Mouse (Mus musculus) adrenal gland, adult 2 months (tissue): ENCODE measurements around the gene Crtac1. TPM values are rescaled to one million over a fixed set of nuclear protein-coding genes. Genes with fewer than 3 reads are reported as not detected.
A peak's percentile ranks its signal among the peaks of the same experiment; 100 is the strongest.

Experiments used
- DNase-seq: peaks from one replicate; pipeline ENCODE4 v3.0.0; 2021
- polyA plus RNA-seq: library from polyadenylated mRNA; depleted of rRNA; stranded (reverse); fragments of >200 nt; gene quantifications from 2 replicates; pipeline ENCODE4 v1.2.3, GENCODE M21; 2012
- total RNA-seq, 2 experiments: library from RNA; stranded (reverse); gene quantifications; 2 replicates each; pipeline ENCODE4 v1.2.3; 2021

Crtac1 gene
- total and polyA plus RNA-seq, 3 experiments = 0.23 to 0.73 (median 0.43) TPM

DNA sequence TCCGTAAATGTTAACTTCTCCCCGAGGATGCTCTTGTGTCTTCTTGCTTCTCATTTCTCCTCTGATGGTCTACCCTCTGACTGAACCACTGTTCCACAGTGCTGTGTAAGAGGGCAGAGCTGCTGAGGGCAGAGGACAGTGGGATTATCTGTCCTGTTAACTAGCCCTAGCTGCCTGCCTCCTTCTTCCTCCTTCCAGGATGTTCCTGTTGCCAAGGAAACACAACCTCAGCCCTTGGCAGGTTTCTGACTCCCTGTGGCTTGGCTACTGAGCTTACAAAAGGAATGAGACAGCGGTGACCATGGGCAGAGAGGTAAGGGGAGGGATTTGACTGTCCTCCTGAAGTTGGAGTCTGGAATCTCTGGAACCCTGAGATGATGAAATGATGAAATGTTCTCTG, 152.0 kb downstream of the Crtac1 start:
- no peak for DNase-seq

DNA sequence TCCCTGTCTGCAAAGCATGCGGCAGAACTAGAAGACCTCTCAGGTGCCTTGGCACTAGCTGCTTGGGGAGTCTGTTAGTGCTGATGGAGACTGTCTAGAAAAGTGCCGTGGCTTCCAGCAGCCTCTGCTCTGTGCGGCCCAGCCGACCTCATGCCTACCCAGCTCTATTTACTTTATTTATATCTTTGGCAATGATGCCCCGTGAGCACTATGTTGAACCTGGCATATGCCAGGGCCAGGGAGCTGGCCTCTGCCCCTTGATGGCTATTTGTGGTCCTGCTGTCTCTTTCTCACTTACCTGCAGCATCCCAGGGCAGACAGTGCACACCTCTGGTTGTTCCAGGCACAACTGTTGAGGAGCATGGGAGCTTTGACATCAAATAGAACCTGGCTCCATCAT, 153.1 kb downstream of the Crtac1 start:
- DNase-seq = no peak

DNA sequence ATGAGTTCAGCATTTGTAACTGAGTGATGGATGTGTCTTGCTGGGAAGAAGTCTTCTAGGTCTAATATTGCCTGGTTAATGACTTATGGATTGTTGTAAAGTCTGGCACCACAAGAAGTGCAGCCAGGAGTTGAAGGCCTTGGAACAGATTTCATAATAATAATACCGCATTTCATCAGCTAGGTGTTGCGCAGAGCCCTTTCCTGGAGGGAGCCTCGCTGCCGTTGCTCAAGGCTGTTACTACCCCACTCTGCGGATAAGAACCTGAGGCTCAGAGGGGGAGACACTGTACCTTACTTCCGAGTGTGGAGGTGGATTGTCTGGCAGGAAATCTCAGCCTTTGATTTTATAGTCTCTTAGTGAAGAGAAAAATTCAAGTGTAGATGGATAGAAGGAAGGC, 154.3 kb downstream of the Crtac1 start:
- no peak for DNase-seq

DNA sequence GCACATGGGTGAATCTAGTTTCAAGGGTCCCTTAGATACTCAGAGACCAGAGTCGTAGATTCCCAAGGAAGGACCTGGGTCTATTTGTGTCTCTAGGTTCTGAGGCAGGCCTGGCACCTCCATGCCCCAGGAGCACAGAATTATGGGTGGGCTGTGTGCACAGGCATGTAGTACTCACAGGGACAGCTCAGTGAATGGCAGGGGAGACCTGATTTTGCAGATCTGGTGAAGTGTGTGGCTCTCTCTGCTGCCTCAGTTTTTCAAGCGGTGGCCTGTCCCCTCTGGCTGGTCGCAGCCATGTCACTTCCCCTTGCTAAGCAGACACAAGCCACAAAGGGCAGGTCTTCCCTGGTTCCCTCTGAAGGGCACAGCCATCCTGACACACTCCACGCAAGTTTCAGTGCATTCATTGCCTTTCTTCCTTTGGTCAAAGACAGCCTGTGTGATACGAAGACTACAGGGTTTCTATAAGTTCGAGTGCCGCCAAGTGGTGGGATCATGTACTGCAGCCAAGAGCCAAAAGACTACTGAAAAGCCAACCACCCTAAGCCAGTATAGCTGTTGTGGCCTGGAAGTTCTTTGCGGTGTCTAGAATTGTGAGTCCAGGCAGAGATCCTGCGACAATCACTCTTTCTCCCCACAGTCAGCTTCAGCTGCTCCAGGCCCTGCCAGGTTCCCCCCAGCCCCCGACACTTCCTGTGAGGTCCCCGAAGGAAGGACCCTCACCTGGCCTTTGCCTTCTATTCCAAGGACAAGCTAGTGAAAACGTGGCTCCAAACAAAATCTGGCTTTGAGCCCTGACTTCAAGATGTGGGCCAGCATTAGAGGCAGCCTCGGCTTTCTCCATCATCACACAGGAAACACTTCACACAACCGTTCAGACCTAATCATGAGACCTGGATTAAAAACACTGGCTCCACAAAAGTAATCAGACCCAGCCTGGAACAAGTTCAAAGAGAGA, 159.3 kb downstream of the Crtac1 start:
- DNase-seq = peak; percentile 74

DNA sequence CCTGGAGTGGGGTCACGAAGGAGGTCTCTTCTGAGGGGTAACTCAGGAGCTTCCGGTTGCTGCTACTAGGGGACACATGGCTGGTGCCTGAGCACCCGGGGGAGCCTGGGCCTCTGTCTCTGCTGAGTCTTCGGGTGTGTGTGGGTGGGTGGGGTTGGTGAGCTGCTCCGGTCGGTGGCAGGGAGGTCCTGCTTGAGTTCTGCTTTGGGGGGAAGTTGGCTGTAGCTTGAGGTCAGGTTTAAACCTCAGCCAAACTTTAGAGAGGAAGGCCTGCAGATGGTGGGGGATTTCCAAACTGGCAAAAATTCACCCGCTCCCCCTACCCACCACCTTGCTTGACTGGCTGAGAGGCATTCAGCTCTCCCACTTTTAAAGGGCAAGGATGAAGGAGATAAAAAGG, 160.4 kb downstream of the Crtac1 start:
- no peak for DNase-seq

GRCm38 (mm10) chr19:42270119-42270518, 161.5 kb downstream of the Crtac1 start:
- no peak for DNase-seq

DNA sequence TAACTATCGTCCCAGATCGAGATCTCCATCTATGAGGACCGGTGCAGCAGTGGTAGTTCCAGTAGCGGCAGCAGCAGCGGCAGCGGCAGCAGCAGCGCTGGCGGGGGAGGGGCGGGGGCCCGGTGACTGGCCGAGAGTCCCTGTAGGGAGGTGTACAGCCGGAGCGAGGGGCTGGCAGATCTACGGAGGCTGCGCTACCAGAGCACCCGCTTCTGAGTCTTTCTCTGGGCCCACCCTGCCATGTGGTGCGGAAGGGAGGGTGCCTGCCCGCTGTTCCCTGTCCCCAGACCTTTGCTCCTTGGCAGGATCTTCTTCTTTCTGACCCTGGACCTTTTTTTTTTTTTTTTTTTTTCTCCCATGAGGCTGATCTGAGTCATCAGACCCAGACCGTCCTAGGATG, 163.2 kb downstream of the Crtac1 start:
- DNase-seq = peak; percentile 82

- DNase-seq = no peak
Observed at GRCm38 (mm10) chr19:42263524-42263923, 168.1 kb downstream of the Crtac1 start.

DNA sequence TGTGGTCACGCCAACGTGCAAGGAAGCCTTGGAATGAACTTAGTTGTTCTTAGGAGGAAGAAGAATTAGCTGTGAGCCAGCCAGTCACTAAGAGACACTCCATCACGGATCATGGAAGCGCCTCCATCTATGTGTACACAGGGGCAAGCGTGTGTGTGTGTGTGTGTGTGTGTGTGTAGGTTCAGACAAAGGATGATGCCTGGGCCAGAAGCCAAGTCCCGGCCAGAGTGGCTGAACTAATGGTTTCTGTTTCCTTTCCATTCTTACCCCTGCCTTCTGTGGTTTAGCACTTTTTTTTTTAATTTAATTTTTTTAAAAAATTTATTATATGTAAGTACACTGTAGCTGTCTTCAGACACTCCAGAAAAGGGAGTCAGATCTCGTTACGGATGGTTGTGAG, 171.1 kb downstream of the Crtac1 start:
- no peak for DNase-seq

DNA sequence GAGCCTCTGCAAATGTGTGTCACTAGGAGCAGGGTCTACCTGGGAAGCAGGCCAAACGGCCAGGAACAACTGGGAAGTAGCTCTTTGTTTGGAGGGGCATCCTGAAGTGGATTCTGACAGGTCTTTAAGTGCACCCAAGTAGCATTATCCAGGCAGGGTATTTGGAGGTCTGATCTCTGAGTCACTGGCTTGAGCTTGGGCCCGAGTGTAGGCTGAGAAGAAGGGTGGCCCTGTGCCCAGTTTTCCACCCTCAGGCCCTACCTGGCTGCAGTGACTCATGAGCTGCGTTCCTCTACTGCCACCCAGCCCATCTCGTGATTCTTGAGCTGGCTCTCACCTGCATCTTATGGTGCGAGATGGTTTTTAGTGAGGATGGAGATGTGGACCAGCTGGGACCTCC, 173.0 kb downstream of the Crtac1 start:
- no peak for DNase-seq

- DNase-seq = no peak
Observed at GRCm38 (mm10) chr19:42258031-42258430, 173.6 kb downstream of the Crtac1 start.

- DNase-seq = no peak
Observed at GRCm38 (mm10) chr19:42257241-42257635, 174.3 kb downstream of the Crtac1 start.

GRCm38 (mm10) chr19:42256611-42257240, 174.9 kb downstream of the Crtac1 start:
- DNase-seq = no peak

DNA sequence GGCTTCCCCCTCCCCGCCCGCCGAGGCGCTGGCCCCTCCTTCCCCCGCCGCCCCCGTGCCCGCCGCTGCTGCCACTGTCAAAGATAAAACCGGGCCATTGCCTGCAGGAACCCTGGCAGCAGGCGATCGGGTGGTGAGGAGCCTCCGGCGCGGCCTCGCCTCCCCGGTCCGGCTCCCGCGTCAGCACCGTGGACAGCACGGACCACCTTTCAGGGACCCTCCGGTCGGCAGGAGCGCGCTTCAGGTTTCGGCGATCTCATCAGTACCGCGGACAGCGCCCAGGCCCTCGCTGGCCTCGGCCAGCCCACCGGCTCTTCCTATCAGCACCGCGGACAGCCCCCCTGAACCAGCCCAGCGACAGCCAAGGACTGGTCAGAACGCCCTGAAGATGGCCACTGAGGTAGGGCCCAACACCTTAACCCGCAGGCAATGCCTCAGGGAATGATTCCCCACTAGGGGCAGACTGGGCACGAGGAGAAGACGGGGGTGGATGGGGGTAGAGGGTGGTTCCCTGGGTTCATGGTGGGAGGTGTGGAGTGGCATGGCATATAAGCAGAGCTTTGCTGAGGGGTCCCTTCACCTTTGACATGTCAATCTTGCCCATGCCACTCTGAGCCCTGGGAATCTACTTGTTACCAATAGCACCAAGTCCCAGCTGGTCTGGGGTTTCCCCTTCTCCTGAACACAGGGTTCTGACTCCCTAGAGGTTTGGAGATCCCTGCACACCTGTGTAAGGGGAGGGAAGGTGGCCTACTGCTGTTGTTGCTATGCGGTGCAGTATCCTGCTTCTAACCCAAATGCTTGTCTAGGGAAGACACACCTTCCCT, 175.6 kb downstream of the Crtac1 start:
- DNase-seq = peak; percentile 71

DNA sequence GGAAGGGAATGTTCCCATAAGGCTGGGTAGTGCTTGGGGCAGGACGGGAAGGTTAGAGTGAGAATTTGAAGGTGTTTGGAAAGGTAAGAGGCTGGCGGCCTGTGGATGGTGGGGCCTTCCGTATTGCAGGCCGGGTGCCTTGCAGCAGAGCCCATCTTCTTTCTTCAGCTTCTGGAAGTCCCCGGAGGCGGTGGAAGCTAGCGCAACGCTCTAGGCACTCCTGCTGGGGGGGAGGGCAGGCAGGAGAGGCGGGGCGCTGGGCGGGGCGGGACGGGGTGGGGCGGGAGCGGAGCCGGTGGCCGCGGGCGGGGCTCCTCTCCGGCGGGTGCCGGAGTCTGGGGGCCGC, 176.2 kb downstream of the Crtac1 start:
- DNase-seq = no peak

- peak; percentile 33 for DNase-seq
Observed at GRCm38 (mm10) chr19:42249976-42250914, 181.3 kb downstream of the Crtac1 start.

GRCm38 (mm10) chr19:42247519-42247918, 184.1 kb downstream of the Crtac1 start, which contains the start of gene Golga7b:
TSS of gene Golga7b (plus strand) at chr19:42247574.
- no peak for DNase-seq

DNA sequence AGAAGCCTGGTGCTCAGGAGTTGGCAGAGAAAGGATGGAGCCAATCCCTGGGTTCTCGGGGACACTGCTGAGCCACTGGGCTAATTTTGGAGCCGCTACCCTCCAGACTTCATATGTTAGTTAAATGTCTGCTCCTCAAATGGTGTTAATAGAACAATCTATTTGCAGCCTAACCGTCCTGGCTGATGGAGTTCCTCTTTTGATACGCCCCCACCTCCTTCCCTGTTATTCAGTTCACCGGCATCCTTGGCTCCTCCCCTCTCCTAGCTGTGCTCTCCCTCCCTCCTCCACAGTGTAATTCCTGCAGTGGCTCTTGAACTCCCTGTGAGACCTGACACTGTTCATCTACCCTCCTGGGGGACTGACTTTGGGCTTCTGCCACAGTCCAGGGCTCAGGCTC, 185.0 kb downstream of the Crtac1 start:
- no peak for DNase-seq

DNA sequence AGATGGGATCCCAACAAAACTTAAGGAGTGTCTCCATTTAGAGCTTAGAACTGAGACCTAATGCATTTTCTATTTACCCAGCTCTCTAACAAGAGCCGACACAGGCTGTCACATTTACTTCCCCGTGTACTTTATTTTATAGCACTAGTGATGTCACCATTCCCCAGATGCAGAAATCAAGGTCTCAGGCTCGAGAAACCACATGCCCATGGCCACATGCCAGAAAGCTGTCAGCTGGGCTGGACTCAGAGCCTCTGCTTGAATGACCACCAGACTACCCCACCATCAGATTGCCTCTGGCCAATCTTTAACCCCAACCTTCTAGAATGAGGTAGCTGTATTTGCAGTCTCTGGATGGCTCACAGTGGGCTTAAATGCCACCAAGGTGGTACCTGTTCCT, 188.2 kb downstream of the Crtac1 start:
- no peak for DNase-seq

DNA sequence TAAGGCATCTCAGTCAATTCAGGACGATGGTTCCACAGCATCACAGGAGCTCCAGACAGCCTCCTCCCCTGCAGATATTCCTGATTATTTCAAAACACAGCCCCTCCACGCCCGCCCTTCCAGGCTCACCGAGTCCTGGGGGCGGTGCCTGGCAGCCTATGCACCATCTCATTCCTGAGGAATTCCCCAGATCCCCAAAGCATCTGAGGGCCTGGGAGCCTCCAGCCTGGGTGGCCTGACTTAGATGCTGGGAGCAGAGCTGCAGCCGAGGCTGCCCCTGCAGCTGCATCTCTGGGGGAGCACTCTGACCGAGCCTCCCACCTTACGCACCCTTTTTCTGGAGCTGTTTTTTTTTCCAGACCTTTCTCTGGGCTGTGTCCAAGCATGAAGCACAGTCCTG, 190.7 kb downstream of the Crtac1 start:
- DNase-seq = no peak

GRCm38 (mm10) chr19:42238341-42238715, 193.3 kb downstream of the Crtac1 start:
- DNase-seq = no peak
